Mouse (Mus musculus) CH12.LX (cell line): ENCODE results near the gene Traf2. TPM values are rescaled to one million over a fixed set of nuclear protein-coding genes. Genes with fewer than 3 reads are reported as not detected.

Experiments
- DNase-seq: peaks from one replicate; pipeline ENCODE4 v3.0.0-alpha.2; 2013; ENCODE audit errors: extremely low read depth
- H3K27ac ChIP-seq: 2 replicates; pipeline ENCODE4 v1.5.1; 2012; ENCODE audit warnings: low read depth, mild to moderate bottlenecking, control low read depth, moderate library complexity; ENCODE audit not compliant: insufficient read depth
- H3K27me3 ChIP-seq: replicated peaks from 2 replicates; pipeline ENCODE3; 2012; ENCODE audit warnings: inconsistent platforms
- H3K36me3 ChIP-seq, 2 experiments: replicated peaks in 1 of 2; 2 replicates each; pipeline versions ENCODE3 to v1.6.1; 2012; ENCODE audit warnings: inconsistent platforms in 1 of 2, low read length in 1 of 2, mild to moderate bottlenecking in 1 of 2, mixed read lengths in 1 of 2, moderate library complexity in 1 of 2; ENCODE audit not compliant: control insufficient read depth in 1 of 2, insufficient read depth in 1 of 2
- H3K4me1 ChIP-seq, 2 experiments: 2 replicates each; pipeline ENCODE4 v1.6.1; 2012; ENCODE audit warnings: inconsistent platforms in 1 of 2, moderate library complexity in 1 of 2; ENCODE audit not compliant: insufficient read depth in 2 of 2, control insufficient read depth in 1 of 2
- H3K4me2 ChIP-seq: 2 replicates; pipeline ENCODE4 v1.6.1; 2012; ENCODE audit warnings: low read depth, mild to moderate bottlenecking, control low read depth; ENCODE audit not compliant: poor library complexity, insufficient read depth, severe bottlenecking
- H3K4me3 ChIP-seq, 3 experiments: fragments of 150-350 bp in 1 of 3; sonication (generic) in 1 of 3; replicated peaks in 1 of 3; 2 replicates each; pipeline versions ENCODE3 to v1.5.1; 2011 to 2012; ENCODE audit warnings: low read depth in 2 of 3, low read length in 2 of 3, mild to moderate bottlenecking in 2 of 3, moderate library complexity in 2 of 3, control low read depth in 1 of 3, improper control_type of control experiment in 1 of 3, inconsistent platforms in 1 of 3, mixed read lengths in 1 of 3; ENCODE audit not compliant: poor library complexity in 1 of 3
- H3K79me2 ChIP-seq: replicated peaks from 2 replicates; pipeline ENCODE4 v1.6.1; 2012; ENCODE audit warnings: mild to moderate bottlenecking, moderate library complexity; ENCODE audit not compliant: control insufficient read depth, poor library complexity, insufficient read depth, severe bottlenecking; ENCODE audit errors: extremely low read depth
- H3K9ac ChIP-seq: 2 replicates; pipeline ENCODE4 v1.6.1; 2012; ENCODE audit warnings: low read depth, mild to moderate bottlenecking, control low read depth, moderate library complexity; ENCODE audit not compliant: insufficient read depth
- H3K9me3 ChIP-seq: replicated peaks from 2 replicates; pipeline ENCODE3; 2012; ENCODE audit warnings: low read length, inconsistent platforms, mixed read lengths
- BHLHE40 ChIP-seq: IDR thresholded peaks from 2 replicates; pipeline ENCODE4 v1.6.1; 2011; ENCODE audit warnings: mild to moderate bottlenecking, low read depth, low read length, improper control_type of control experiment
- JUN ChIP-seq: IDR thresholded peaks from 2 replicates; pipeline ENCODE4 v1.6.1; 2011; ENCODE audit warnings: low read depth, mild to moderate bottlenecking, low read length, improper control_type of control experiment, moderate library complexity; ENCODE audit not compliant: insufficient read depth
- JUND ChIP-seq: conservative IDR thresholded peaks from 2 replicates; pipeline ENCODE4 v1.6.1; 2011; ENCODE audit warnings: low read depth, low read length, improper control_type of control experiment
- PAX5 ChIP-seq: IDR thresholded peaks from 2 replicates; pipeline ENCODE4 v1.6.1; 2012; ENCODE audit warnings: low read length, inconsistent platforms, mixed read lengths
- POLR2AphosphoS2 ChIP-seq: IDR thresholded peaks from 2 replicates; pipeline ENCODE4 v1.6.1; 2011; ENCODE audit warnings: low read depth, low read length, improper control_type of control experiment
- RAD21 ChIP-seq: IDR thresholded peaks from 2 replicates; pipeline ENCODE4 v1.6.1; 2011; ENCODE audit warnings: low read depth, mild to moderate bottlenecking, low read length, improper control_type of control experiment, moderate library complexity
- SMC3 ChIP-seq: IDR thresholded peaks from 2 replicates; pipeline ENCODE4 v1.6.1; 2011; ENCODE audit warnings: low read depth, low read length, improper control_type of control experiment
- ZMIZ1 ChIP-seq: IDR thresholded peaks from 2 replicates; pipeline ENCODE4 v1.6.1; 2012; ENCODE audit warnings: low read depth, mild to moderate bottlenecking, inconsistent platforms, low read length, improper control_type of control experiment
- ZNF384 ChIP-seq: IDR thresholded peaks from 2 replicates; pipeline ENCODE4 v1.6.1; 2012; ENCODE audit warnings: low read depth, low read length, improper control_type of control experiment, inconsistent platforms
- dilution Hi-C: fragments of 300-500 bp; cut with MboI; formaldehyde crosslinking; loops from 2 replicates; pipeline ENCODE4 v1.14.3; 2020; ENCODE audit warnings: low sequenced_read_pairs; ENCODE audit not compliant: extremely low pct_unique_long_range_greater_than_20kb, extremely low pct_ligation_motif_present
- in situ Hi-C: fragments of 300-500 bp; cut with MboI; formaldehyde crosslinking; loops from 3 replicates; pipeline ENCODE4 v1.14.3; 2019; ENCODE audit warnings: low sequenced_read_pairs, low pct_ligation_motif_present, low pct_unique_long_range_greater_than_20kb, mixed read lengths
- polyA plus RNA-seq: library from polyadenylated mRNA; unstranded; fragments of >175 nt; gene quantifications from 2 replicates; pipeline ENCODE4 v1.2.1, GENCODE M21; 2012; ENCODE audit warnings: low read depth; ENCODE audit not compliant: insufficient read length
- total RNA-seq, 2 experiments: library from RNA; depleted of rRNA; stranded (reverse); fragments of 300-350 nt in 1 of 2; fragments of >200 nt in 1 of 2; gene quantifications; 2 replicates each; pipeline ENCODE4 v1.2.3; 2012 to 2014

Gene Traf2
- total and polyA plus RNA-seq, 3 experiments = 17.9 to 26.4 (median 25.1) TPM

DNA sequence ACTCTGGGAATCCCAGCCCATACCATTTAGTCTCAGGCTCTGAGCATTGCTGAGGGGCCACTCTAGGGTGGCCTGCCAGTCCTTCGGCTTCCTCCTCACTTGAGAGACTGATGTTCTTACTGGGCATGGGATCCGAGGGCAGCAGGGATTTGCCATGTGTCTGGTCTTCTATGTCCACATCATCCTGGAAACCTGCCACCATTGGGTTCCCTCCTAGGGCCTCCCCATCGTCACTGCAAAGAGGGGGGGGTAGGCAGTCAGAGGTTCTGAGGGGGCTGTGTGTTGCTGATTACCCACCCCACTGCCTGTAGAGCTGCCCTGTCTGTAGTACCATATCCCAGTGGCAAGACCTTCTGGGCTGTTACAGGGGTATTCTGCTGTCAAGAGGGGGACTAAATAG is 38.9 kb upstream of the Traf2 start:
- peaks cover 3 to 19% of the 10 kb centered on the region in 2 experiments; a peak in 3 of 4 replicates for H3K4me1 ChIP-seq
- H3K27ac ChIP-seq = no peak overlapping the region
- H3K9ac ChIP-seq = no peak overlapping the region
- no peaks in the 10 kb centered on the region for H3K27me3 ChIP-seq
- peaks cover 61 to 84% of the 10 kb centered on the region in 2 experiments for H3K36me3 ChIP-seq
- dilution Hi-C loops = no loop called here
- H3K9me3 ChIP-seq = no peaks in the 10 kb centered on the region
- no peak for TF ChIP-seq SMC3
- TF ChIP-seq JUN = no peak
- TF ChIP-seq JUND = no peak
- TF ChIP-seq RAD21 = no peak
- no peak for TF ChIP-seq POLR2AphosphoS2
- TF ChIP-seq PAX5 = no peak
- no peak for TF ChIP-seq ZNF384
- H3K4me2 ChIP-seq = no peak overlapping the region
- no peak for DNase-seq
- H3K79me2 ChIP-seq = no peaks in the 10 kb centered on the region
- in situ Hi-C loops = no loop called here
- no peak overlapping the region for H3K4me3 ChIP-seq

DNA sequence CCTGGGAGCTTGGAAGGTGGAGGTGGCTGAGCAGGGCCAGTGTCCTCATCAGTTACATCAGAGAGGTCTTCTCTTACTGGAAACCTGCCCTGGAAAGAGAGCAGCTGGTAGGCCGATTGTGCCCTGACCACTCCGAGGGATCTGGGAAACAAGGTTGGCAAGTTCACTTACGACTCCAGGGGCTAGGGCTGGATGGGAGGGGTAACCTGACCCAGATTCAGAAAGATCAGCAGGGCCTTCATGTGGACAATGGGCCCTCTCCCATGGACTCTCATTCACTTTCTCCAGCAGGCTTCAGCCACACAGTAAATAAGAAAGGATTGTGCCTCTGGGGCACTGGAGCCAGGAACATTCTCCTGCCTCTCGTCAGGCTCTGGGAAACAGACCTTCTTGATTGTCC is 38.1 kb upstream of the Traf2 start:
- Histone ChIP-seq H3K9ac (no peak overlapping the region), H3K9me3 (peaks cover 3% of the 10 kb centered on the region), H3K4me3 (no peak overlapping the region), H3K4me1 (peaks cover 5 to 24% of the 10 kb centered on the region in 2 experiments; a peak in 3 of 4 replicates), H3K27ac (no peak overlapping the region), H3K36me3 (peaks cover 55 to 78% of the 10 kb centered on the region in 2 experiments), H3K4me2 (no peak overlapping the region), H3K27me3 (no peaks in the 10 kb centered on the region), H3K79me2 (no peaks in the 10 kb centered on the region)
- no peak for DNase-seq
- dilution Hi-C loops (no loop called here), in situ Hi-C loops (no loop called here)
- TF ChIP-seq BHLHE40 = no peak
- no peak for TF ChIP-seq RAD21
- no peak for TF ChIP-seq ZMIZ1

DNA sequence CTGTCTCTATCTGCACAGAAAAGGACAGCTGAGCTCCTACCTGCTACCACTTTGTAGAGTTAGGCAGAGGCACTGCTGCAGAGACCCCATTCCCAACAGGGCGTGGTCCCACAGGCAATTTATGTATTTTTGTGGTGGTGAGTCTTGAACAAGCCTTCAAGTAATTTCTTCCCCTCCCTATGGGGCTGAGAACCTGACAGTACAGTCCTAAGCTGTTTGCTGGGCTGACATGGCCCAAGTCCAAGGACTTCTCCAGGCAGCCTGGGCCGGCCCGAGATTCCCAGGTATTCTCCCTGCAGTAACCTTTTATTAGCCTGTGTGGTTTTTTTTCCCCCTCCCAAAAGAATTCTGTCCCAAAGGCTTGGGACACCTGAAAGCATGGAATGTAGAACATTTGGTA is 37.4 kb upstream of the Traf2 start:
- Histone ChIP-seq H3K4me2 (no peak overlapping the region), H3K4me1 (peaks cover 5 to 24% of the 10 kb centered on the region in 2 experiments; a peak in 3 of 4 replicates), H3K4me3 (no peak overlapping the region), H3K27ac (no peak overlapping the region), H3K79me2 (no peaks in the 10 kb centered on the region), H3K9me3 (peaks cover 10% of the 10 kb centered on the region), H3K36me3 (peaks cover 53 to 78% of the 10 kb centered on the region in 2 experiments), H3K9ac (no peak overlapping the region), H3K27me3 (no peaks in the 10 kb centered on the region)
- DNase-seq = no peak
- no peak for TF ChIP-seq RAD21
- dilution Hi-C loops (no loop called here), in situ Hi-C loops (no loop called here)
